Mouse (Mus musculus): ENCODE data around the gene Gm10256.
"Not testable (repeated sequence)": the region's sequence is repeated elsewhere in the genome, so short reads cannot be mapped to it uniquely, and the experiment has no call there.

DNA sequence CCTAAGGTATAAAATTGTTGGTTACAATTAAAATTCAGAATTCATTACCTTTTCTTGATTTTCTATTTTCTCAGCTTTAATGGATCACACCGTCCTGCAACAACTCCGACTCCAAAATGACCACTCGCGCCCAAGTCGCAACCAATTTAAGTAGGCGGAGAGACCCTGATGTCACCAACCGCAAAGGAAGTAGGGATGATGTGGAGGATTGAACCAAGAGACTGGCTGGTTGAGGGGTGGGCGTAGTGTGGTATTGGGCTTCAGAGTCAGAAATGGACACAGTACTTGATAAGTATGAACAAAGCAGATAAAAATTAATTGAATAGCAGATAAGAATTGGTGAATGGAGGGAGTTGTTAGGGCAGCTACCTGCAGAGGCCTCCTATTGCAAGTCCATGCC is 34.4 kb upstream of the Gm10256 start, which contains the start of gene Gm4064:
- TF ChIP-seq POLR2A (IDR thresholded peaks at IDR 0.05; ENCODE audit: borderline replicate concordance, control insufficient read depth, low read depth, low read length); CTCF (IDR thresholded peaks at IDR 0.05; ENCODE audit: control insufficient read depth, insufficient read depth, low read length): not testable (repeated sequence)
